Mouse (Mus musculus): ENCODE data around the gene Neurl4.
A peak's percentile ranks its signal among the peaks of the same experiment; 100 is the strongest.

The Neurl4 gene

GRCm38 (mm10) chr11:69932254-69932653, 31.4 kb downstream of the Neurl4 start:
- no peak for DNase-seq (ENCODE audit: low spot score)

GRCm38 (mm10) chr11:69933066-69933465, 32.2 kb downstream of the Neurl4 start:
- no peak for DNase-seq (ENCODE audit: low spot score)

- peak; percentile 92 for DNase-seq (ENCODE audit: low spot score)
Observed at GRCm38 (mm10) chr11:69934169-69934568, 33.3 kb downstream of the Neurl4 start.

DNA sequence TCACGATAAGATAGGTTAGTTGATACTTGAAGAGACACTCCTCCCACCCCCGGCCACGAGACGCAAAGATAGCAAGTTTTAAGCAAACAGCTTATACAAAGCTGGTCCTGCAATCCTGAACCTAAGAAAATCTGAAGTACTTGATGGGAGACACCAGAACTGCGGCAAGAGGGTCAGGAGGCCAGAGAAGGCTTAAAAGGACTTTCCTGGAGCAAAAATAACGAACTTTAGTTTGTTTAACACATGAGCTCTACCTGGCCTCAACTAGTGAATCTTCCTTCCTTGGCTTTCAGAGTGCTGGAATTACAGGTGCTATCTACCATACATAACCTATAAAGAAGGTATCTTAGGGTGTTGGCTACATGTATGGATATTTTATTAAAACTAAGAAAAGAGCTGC, 33.8 kb downstream of the Neurl4 start:
- no peak for DNase-seq (ENCODE audit: low spot score)

DNA sequence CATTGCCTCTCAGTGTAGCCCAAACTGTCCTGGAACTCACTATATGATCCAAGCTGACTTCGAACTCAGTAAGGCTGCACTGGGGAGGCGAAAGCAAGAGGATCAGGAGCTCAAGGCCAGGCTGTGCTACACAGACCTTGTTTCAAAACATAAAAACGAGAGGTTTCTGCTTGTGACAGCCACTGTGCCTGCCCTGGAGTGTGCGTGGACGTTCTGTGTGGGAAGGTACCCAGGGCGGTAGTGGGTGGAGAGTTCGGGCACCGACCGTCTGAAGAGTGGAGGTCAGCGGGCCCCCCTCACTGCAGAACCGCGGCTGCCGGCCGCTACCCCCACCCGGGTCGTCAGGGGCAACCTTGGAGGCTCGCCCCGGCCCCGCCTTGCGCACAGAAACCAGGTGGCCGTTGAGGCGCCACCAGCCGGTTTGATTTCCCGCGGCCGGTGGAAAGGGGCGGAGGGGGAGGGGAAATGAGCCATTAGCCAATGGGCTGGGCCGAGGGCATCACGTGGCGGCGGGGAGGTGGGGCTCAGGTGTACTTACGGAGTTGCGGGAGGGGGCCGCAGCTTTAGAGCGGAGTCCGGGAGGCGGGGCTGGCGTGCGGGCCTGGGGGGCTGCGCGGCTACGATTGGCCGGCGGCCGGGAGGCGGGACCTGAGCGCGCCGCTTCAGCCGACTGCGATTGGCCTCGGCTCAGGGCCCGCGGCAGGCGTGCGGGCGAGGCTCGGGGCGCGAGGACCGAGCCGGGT, 34.4 kb downstream of the Neurl4 start, which contains the start of gene Ybx2:
Gene Ybx2, plus strand, starts transcription at position 660 of the 743 bp plus-strand sequence.
- peak; percentile 86 for DNase-seq (ENCODE audit: low spot score)

- DNase-seq (ENCODE audit: low spot score) = no peak
Observed at GRCm38 (mm10) chr11:69936156-69936555, 35.3 kb downstream of the Neurl4 start.

GRCm38 (mm10) chr11:69936714-69937347, 36.0 kb downstream of the Neurl4 start:
- no peak for DNase-seq (ENCODE audit: low spot score)

DNA sequence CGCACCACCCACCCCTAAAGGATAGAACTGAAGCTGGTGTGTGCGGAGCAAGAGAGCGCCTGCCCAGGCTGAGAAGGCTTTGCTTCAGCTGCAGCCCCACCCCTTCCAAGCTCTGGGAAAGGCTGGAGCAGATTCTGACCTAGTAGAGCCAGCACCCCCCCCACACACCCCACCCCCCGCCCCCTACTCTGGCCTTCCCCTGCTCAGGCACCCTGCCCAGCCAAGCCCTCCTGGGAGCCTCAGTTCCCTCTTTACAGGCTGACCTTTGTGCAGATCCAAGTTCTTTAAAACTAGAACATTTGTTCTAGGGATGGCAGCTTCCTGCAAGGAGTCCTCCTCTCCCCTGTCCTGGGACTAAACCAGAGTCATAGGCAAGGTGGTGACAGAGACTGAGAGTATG, 36.5 kb downstream of the Neurl4 start:
- DNase-seq (ENCODE audit: low spot score) = no peak

DNA sequence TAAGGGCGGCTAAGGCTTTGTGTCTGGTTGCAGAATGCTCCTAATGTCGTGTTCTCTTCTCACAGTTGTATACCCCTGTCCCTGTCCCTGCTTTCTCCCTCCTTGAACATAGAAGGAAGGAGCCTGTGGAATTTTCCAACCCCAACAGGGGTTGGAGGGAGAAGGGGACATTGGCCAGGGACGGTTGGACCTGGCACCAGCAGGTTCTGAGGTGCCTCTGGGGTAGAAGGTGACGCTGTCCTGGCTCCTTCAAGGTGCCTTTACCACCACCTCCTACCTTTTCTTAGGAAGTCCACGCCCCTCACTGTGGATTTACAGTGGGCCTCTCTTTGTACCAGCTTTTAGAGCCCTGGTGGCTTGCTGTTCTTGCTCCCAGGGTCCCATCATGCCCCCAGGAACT, 37.0 kb downstream of the Neurl4 start:
- DNase-seq (ENCODE audit: low spot score) = no peak

DNA sequence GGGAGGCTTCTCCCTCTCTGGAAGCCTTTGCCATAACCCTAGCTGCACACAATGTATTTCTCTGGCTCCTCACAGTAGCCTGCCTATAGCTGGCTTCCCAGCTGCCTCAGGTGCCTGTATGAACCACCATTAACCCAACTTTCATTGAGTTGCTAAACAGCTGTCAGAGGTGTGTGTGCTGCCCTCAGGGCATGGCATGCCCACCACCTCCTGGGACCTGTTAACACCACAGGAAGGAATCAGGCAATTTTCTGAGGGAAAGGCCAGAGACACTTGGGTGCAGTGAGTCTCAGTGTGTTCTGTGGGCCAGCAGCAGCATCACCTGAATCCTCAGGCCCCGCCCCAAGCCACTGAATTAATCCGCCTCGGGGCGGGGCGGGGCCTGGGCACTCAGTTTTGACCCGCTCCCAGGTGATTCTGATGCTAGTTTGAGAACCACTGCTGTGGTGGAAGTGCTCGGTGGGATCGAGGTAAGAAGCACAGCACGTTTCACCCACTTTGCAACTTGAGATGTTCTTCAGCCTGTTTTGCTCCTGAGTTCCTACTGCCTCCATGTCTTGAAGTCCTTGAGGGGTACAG, 37.6 kb downstream of the Neurl4 start:
- no peak for DNase-seq (ENCODE audit: low spot score)

- DNase-seq (ENCODE audit: low spot score) = no peak
Observed at GRCm38 (mm10) chr11:69939181-69939580, 38.3 kb downstream of the Neurl4 start.

- no peak for DNase-seq (ENCODE audit: low spot score)
Observed at GRCm38 (mm10) chr11:69939731-69940130, 38.9 kb downstream of the Neurl4 start.

DNA sequence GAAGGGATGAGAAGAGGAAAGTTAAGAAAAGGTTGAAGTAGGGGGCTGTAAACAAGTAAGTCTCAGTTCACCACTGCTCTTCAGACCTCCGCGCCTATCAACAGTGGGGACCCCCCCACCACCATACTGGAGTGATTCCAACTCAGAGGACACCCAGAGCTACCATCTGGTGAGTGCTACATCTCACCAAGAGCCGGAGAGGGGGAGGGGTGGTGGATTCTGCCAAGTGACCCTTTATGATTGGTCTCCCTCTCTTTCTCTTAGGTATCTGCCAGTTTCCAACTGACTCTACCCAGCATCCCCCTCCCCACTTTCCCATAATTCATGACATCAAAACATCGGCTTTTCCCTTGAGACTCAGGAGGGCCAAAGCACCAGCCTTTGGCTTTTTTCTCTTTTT, 40.1 kb downstream of the Neurl4 start:
- no peak for DNase-seq (ENCODE audit: low spot score)

DNA sequence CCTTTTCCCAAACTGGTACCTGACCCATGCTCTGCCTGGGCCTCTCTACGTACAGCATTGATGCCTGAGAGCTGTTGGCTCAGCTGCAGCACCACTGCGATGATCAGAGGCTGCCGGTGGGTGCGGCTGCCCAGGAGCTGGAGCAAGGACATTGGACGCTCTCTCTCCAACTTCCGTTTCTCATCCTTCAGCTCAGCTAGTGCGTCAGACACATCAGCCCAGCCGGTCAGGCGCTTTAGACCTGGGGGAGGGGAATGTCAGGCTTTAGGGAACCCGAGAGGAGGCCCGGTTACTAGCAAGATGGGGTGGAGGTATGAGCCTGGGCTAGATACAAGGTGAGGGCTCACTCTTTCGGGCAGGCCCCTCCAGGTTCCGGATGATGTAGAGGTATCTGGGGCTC, 44.3 kb downstream of the Neurl4 start:
- no peak for DNase-seq (ENCODE audit: low spot score)

DNA sequence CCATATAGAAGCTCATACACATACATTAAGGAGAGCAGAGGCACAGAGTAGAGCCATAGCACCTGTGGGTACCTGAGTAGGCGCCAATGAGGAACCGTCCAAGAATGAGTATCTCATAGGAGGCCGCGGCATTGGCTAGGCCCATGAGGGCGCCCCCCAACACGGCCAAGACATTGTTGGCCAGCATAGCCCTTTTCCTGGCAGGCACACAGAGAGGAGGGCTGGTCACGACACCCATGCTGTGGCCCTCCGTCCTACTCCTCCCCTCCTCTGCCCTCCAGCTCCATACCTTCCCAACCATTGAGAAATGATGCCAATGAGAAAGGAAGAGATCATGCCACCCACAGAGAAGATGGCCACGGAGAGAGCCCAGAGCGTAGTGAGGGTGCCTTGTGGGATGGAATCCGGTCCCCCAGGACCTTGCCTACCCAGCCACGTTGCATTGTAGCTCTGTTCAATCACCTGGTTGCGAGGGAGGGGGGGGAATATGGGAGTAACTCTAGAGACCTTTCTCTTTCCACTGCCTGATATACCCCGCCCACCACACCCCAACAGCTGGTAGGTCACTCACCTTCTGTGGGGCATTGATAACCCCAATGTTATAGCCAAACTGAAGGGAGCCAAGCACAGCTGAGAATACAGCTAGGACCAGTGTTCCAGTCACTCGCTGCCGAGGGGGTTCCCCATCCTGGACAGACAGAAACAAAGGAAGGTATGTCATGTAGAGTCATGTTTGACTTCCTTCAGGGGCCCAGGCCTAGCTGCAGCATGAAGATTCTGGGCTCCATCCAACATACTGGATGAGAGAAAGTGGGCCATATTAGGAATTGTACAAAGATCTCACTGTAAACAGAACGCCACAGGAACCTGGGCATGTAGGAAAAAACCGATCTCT, 45.4 kb downstream of the Neurl4 start:
- DNase-seq (ENCODE audit: low spot score) = no peak

DNA sequence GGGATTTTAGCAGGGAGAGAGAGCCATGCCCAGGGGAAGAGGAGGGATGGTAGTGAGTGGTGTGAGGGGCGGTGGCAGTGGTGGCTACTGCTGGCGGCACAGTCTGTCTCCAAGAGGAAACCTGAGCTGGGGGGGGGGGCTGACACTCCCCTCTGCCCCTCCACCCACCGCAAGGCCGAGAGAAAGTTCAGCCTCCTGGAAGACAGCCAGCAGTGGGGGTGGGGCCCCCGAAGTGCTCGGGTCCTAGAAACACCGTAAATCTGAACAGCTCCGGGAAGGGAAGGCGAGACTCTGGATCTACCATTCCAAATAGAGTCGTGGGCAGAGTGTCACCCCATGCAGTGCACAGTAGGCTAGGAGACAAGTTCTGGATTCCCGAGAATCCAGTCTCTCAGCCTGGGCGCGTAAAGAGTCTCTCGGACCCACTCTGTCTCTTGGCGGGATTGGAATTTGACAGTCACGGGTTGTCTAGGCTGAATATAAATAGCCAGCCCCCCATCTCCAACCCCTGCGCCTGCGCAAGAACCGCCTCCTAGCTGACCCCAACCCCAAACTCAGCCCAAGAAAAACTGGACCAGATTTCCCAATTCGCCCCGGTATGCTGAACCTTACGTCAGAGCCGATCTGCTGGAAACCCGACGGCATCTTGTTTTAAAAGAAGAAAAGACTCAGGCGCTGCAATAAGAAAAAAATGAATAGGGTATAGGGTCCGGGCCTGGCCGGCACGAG, 46.6 kb downstream of the Neurl4 start:
- DNase-seq (ENCODE audit: low spot score) = no peak

DNA sequence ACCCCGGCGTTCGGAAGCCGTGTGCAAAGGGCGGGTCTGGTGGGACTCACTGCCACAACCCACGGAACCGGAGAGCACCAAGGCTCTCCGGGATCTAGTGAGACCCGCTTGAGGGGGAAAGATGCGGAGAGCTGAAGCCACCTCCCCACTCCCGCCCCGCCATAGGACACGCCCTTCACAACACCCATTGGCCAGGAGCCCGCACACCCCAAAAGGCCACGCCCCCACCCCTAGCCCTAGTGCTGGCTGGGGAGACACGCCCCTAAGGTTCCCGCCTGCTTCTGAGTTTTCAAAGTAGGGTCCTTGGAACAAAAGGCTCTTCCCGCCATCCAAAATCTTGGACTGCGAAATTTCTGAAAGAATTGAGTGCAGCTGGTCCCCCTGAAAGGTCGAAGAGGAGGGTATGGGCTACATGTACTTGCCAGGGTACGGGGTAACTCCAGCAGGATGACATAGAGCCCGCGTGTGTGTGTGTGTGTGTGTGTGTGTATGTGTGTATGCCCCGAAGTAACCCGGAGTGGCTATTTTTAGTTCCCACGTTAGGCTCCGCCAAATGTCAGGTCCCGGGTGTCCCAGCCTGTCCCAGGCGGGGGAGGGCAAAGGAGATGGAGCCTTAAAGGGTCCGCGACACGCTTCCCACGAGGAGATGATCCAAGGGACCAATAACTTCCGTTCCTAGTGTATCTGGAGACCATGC, 47.3 kb downstream of the Neurl4 start, which contains the start of gene Slc2a4:
Gene Slc2a4, minus strand, starts transcription at position 123 of the 697 bp plus-strand sequence.
- peak; percentile 91 for DNase-seq (ENCODE audit: low spot score)

DNA sequence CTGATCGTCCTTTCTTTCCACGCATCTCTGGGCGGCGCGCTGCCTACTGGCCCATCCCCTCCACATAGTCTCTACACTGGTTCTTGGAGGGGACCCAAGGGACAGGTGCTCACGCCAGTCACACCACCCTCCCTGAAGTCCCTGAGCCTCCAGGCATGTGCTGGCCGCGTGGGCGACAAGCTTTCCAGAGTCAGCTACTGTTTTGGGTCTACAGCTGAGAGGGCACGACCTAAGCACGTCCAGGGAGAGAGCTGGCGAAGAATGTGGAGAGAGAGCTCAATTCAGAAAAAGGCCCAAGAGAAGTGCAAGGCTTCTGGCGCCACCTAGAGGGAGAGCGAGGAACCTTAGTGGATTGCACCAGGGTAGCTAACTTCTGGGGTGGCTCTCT, 47.9 kb downstream of the Neurl4 start:
- peak; percentile 89 for DNase-seq (ENCODE audit: low spot score)

DNA sequence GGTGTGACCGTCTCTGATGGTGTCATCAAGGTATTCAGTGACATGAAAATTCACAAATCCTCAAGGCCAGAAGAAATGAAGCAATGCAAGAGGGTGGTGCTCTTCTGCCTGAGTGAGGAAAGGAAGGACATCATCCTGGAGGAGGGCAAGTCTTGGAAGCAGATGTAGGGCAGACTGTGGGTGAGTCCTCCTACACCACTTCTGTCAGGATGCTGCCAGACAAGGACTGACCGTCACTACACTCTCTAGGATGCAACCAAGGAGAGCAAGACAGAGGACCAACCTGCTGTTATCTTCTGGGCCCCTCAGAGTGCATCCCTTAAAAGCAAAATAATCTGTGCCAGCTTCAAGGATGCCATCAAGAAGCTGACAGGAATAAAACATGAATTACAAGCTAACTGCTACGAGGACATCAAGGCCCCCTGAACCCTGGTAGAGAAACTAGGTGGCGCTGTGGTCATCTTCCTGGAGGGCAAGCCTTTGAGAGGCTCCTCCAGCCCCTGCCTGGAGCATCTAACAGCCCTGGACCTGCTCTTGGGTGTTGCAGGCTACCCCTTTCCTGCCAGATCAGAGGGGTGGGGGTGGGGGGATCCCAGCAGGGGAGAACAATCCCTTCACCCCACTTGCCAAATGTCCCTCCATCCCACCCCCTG, 50.1 kb downstream of the Neurl4 start:
- DNase-seq (ENCODE audit: low spot score) = no peak

- no peak for DNase-seq (ENCODE audit: low spot score)
Observed at GRCm38 (mm10) chr11:69952274-69952673, 51.4 kb downstream of the Neurl4 start.

Measured in lung, postnatal 25 days (tissue).